Mouse (Mus musculus): ENCODE measurements around the gene Lsamp.
"Not testable (repeated sequence)": the region's sequence is repeated elsewhere in the genome, so short reads cannot be mapped to it uniquely, and the experiment has no call there.

Gene Lsamp

GRCm38 (mm10) chr16:40491606-40492005 lies 507.4 kb downstream of the Lsamp start:
- DNase-seq (ENCODE audit: low spot score): no peak

GRCm38 (mm10) chr16:40504262-40504960 lies 520.2 kb downstream of the Lsamp start:
- no peak for DNase-seq (ENCODE audit: low spot score)

GRCm38 (mm10) chr16:40509146-40510030 lies 525.2 kb downstream of the Lsamp start:
- DNase-seq (ENCODE audit: low spot score): no peak

- DNase-seq (ENCODE audit: low spot score): no peak
Measured at GRCm38 (mm10) chr16:40536754-40537153, 552.6 kb downstream of the Lsamp start.

- no peak for DNase-seq (ENCODE audit: low spot score)
Measured at GRCm38 (mm10) chr16:40549663-40550062, 565.5 kb downstream of the Lsamp start.

GRCm38 (mm10) chr16:40555608-40556007 lies 571.4 kb downstream of the Lsamp start:
- DNase-seq (ENCODE audit: low spot score): no peak

- DNase-seq (ENCODE audit: low spot score): no peak
Measured at GRCm38 (mm10) chr16:40557680-40558249, 573.6 kb downstream of the Lsamp start.

GRCm38 (mm10) chr16:40567431-40567941 lies 583.3 kb downstream of the Lsamp start:
- DNase-seq (ENCODE audit: low spot score): no peak

GRCm38 (mm10) chr16:40572085-40572745 lies 588.1 kb downstream of the Lsamp start:
- no peak for DNase-seq (ENCODE audit: low spot score)

GRCm38 (mm10) chr16:40582076-40582475 lies 597.9 kb downstream of the Lsamp start:
- no peak for DNase-seq (ENCODE audit: low spot score)

GRCm38 (mm10) chr16:40593161-40593560 lies 609.0 kb downstream of the Lsamp start:
- no peak for DNase-seq (ENCODE audit: low spot score)

- DNase-seq (ENCODE audit: low spot score): no peak
Measured at GRCm38 (mm10) chr16:40601431-40602387, 617.5 kb downstream of the Lsamp start.

- DNase-seq (ENCODE audit: low spot score): no peak
Measured at GRCm38 (mm10) chr16:40607509-40607908, 623.3 kb downstream of the Lsamp start.

- DNase-seq (ENCODE audit: low spot score): not testable (repeated sequence)
Measured at GRCm38 (mm10) chr16:40616697-40617096, 632.5 kb downstream of the Lsamp start.

GRCm38 (mm10) chr16:40621086-40621485 lies 636.9 kb downstream of the Lsamp start:
- not testable (repeated sequence) for DNase-seq (ENCODE audit: low spot score)

- DNase-seq (ENCODE audit: low spot score): no peak
Measured at GRCm38 (mm10) chr16:40627159-40627558, 643.0 kb downstream of the Lsamp start.

GRCm38 (mm10) chr16:40639621-40640371 lies 655.6 kb downstream of the Lsamp start:
- DNase-seq (ENCODE audit: low spot score): no peak

- DNase-seq (ENCODE audit: low spot score): no peak
Measured at GRCm38 (mm10) chr16:40652800-40653199, 668.6 kb downstream of the Lsamp start.

GRCm38 (mm10) chr16:40653508-40653907 lies 669.3 kb downstream of the Lsamp start:
- no peak for DNase-seq (ENCODE audit: low spot score)

- no peak for DNase-seq (ENCODE audit: low spot score)
Measured at GRCm38 (mm10) chr16:40656347-40656746, 672.2 kb downstream of the Lsamp start.
